Mouse (Mus musculus): ENCODE data around the gene Krt25.

Gene Krt25

DNA sequence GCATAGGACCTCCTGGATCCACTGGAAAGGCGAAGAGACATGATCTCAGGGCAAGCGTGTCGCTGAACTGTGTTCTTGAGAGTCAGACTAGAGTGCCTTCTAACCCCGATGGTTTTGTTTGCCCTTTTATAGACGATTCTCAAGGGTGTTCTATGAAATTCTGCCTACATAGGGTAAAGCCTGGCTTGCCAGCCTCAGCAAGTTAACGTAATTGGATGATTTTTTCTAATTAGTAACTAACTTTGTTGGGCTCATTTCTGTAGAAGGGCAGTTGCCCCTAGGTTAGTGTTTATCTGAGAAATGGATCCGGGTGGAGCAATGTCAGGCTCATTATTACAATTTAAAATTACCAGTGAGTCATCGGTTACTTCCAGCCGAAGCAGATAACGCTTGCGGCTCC is at the start of gene Krt25:
Gene Krt25 (minus strand): TSS at position 101 of the 400 bp plus-strand sequence.
- DNase-seq: no peak

- peak; percentile 70 for DNase-seq
These were observed 47.2 kb upstream of the Krt25 start for GRCm38 (mm10) chr11:99369853-99370451.

DNA sequence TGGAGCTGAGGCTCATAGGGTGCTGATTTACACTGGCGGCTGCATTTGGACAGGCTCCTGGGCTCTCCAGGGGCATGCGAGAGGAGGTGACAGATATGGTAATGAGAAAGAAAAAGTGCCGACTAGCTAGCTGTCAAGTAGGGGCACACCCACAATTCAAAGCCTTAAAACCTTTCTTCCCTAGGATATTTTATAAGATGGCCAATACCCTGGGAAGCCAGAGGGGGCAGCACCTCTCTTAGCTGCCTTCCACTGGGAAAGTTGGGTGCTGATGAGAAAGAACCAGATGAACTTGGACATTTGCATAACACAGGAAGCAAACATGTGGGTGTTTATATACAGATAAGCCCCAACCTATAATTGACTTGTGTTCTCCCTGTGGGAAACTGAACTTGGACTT is 46.5 kb upstream of the Krt25 start:
- DNase-seq: peak; percentile 77

- DNase-seq: peak; percentile 74
These were observed 44.0 kb upstream of the Krt25 start for GRCm38 (mm10) chr11:99366791-99367190.

- peak; percentile 72 for DNase-seq
These were observed 41.7 kb upstream of the Krt25 start for GRCm38 (mm10) chr11:99364412-99364811.

GRCm38 (mm10) chr11:99361423-99361822 is 38.7 kb upstream of the Krt25 start:
- peak; percentile 53 for DNase-seq

DNA sequence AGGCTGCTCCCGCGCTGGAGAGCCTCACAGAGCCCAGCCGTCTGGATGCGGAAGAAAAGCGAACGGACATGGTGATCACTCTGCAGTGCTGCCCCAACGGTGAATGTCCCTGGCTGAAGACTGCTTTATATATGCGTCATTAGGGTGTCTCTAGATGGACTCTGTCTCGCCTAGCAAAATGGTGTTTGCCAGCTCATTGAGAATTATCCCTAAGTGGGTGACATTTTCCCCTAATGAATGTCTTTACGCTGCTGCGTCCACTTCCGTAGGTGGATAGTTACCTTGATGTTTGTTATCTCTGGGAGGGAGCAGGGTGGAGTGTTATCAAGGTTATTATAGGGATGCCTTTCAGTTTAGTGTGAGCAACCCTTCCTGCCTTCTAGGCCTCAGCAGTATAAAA is 28.3 kb upstream of the Krt25 start, which contains the start of gene Krt27:
Gene Krt27 (minus strand): TSS at position 101 of the 400 bp plus-strand sequence.
- peak; percentile 71 for DNase-seq

- DNase-seq: peak; percentile 60
These were observed 16.6 kb upstream of the Krt25 start for GRCm38 (mm10) chr11:99339299-99339847.

- DNase-seq: no peak
These were observed 15.1 kb upstream of the Krt25 start, which contains the start of gene Krt26 for GRCm38 (mm10) chr11:99337866-99338265. TSS of gene Krt26 (minus strand) at chr11:99337966.

GRCm38 (mm10) chr11:99333426-99333825 is 10.7 kb upstream of the Krt25 start:
- peak; percentile 41 for DNase-seq

- peak; percentile 23 for DNase-seq
These were observed 6.9 kb upstream of the Krt25 start for GRCm38 (mm10) chr11:99329655-99330054.

GRCm38 (mm10) chr11:99321094-99321493 is 1.7 kb downstream of the Krt25 start:
- DNase-seq: peak; percentile 51

- peak; percentile 64 for DNase-seq
These were observed 3.6 kb downstream of the Krt25 start for GRCm38 (mm10) chr11:99319127-99319526.

DNA sequence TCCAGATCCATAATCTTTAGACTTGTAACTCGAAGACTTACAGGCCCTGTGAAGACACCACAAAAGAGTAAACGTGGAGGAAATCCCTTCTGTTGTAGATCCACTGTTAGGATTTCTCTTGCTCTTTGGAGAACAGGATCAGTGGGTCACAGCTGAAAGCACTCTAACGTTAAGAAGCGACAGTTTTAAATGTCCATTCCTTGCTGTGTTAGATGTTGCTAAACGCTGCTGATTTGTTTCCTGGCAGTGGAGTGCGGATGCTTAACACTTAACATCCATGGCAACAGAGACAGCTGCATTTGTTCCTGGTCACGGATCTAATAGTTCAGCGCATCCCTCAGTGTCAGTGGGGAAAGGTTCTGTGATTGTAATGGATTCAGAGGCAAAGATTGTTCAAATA is 6.2 kb downstream of the Krt25 start:
- peak; percentile 29 for DNase-seq

GRCm38 (mm10) chr11:99314594-99314993 is 8.2 kb downstream of the Krt25 start:
- DNase-seq: peak; percentile 8

DNA sequence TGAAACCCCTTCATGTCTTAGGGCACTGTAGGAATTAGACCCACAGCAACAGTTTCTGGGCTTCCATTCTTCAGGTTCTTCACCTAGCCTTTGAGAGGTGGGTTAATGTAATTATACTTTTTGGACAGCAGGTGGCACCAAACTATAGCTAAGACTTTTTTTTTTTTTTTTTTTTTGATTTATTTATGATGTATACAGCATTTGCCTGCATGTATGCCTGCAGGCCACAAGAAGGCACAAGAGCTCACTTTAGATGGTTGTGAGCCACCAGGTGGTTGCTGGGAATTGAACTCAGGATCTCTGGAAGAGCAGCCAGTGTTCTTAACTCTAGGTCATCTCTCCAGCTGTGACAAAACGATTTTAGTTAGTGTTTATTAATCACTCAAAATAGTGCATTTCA is 11.9 kb downstream of the Krt25 start:
- peak; percentile 7 for DNase-seq

- peak; percentile 71 for DNase-seq
These were observed 15.2 kb downstream of the Krt25 start for GRCm38 (mm10) chr11:99307579-99307978.

DNA sequence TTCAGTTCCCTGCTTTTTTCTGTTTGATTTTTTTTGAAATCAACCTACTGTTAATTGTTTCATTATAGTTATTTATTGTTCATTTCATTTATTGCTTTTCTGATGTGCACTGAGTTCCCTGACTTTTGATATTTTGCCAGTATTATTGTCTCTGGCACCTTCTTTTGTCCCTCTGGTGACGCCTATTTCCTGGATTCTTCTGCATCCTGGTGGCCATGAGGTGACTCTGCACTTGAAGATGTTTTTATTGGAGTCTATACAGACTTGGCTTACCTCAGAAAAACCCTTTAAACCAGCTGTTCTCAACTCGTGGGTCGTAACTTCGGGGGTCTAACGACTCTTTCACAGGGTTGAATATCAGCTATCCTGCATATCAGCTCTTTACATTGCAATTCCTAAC is 27.7 kb downstream of the Krt25 start:
- DNase-seq: no peak

DNA sequence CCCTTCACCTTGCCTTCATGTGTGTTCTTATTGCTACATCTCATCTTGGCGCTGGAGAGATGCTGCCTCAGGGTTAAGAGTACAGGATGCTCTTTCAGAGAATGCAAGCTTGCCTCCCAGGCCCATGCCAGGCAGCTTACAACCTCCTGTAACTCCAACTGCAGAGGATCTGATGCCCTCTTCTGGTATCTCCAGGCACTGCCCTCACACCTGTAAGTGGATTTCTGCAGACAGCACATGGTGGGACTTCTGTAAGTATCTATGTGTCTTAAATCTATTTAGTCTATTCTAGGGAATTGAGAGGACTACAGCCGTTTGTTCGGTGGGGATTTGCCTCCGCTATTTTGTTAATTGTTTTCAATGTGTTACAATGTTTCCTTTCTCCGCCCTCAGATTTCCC is 29.9 kb downstream of the Krt25 start:
- no peak for DNase-seq

- DNase-seq: no peak
These were observed 37.9 kb downstream of the Krt25 start, which contains the start of gene Krt24 for GRCm38 (mm10) chr11:99284833-99285312. TSS of gene Krt24 (minus strand) at chr11:99285262.

DNA sequence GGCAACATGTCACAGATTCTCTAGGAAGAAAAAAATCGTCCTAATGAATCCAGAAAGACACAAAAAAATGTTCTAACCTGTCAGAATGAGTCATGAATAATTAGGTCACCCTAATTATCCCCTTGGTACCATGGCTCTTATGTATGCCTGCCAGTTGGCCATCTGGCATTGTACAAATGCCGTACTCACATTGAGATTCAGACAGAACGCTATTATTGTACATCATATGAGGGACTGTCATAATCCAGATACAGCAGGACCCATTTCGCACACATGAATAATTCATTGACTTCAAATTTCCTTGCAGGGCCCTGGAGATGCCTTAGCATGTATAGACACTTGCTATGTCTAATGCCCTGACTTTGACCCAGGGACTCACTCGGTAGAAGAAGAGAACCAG is 38.7 kb downstream of the Krt25 start:
- DNase-seq: no peak

- no peak for DNase-seq
These were observed 39.4 kb downstream of the Krt25 start for GRCm38 (mm10) chr11:99283334-99283733.

GRCm38 (mm10) chr11:99281116-99281515 is 41.6 kb downstream of the Krt25 start:
- no peak for DNase-seq

DNA sequence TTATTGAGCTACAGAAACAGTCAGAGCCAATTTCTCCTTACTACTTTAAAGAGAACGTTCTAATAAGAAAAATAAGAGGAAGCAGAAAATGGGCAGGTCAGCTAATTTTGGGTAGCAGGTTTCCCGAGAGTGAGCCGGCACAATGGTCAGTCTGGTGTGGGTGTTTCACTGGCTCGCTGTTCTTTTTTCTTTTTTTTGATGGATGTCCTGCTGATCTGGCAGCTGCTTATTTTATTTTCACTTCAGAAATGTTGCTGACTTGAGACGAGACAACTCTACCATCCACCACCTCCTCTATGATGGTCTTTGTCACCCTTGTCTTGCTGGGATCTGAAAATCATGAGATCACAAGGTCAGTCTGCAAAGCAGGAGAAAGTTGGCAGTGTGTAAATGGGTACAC is 42.8 kb downstream of the Krt25 start:
- no peak for DNase-seq

DNA sequence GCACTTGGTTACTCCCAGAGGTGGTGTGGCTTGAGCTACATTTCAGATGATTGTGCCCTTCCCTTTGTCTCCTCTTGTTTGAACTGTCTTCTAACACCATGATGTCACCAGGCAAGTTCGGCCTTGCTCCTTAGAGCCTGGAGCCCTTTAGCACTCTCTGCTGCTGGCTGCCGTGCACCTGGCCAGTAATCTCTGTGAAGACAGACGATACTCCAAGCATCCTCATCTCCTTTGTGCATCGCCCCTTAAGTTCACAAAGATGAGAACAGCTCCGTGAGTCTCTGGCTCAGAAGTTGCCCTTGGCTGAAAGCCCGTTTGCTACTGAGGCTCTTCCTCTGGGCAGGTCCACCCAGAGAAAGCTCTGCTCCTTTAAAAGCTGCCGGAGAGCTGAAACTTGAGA is 46.0 kb downstream of the Krt25 start:
- DNase-seq: peak; percentile 71

All from heart, adult 11 months (tissue).